Mouse (Mus musculus) frontal cortex, adult 2 months (tissue): ENCODE data around the gene Zdhhc6. TPM values are rescaled to one million over a fixed set of nuclear protein-coding genes. Genes with fewer than 3 reads are reported as not detected.

Experiments
- DNase-seq, 2 experiments: peaks; one replicate each; pipeline ENCODE4 v3.0.0; 2022; ENCODE audit warnings: low spot score in 1 of 2; ENCODE audit errors: extremely low spot score in 1 of 2
- polyA plus RNA-seq: library from polyadenylated mRNA; depleted of rRNA; stranded (reverse); fragments of >200 nt; gene quantifications from 2 replicates; pipeline ENCODE4 v1.2.3, GENCODE M21; 2012

The Zdhhc6 gene
- polyA plus RNA-seq, 1 experiment = 25.3 TPM

- DNase-seq = no peak
These were observed 10.8 kb downstream of the Zdhhc6 start for GRCm38 (mm10) chr19:55305024-55305423.

- DNase-seq = no peak
These were observed 15.3 kb downstream of the Zdhhc6 start for GRCm38 (mm10) chr19:55300525-55300924.

- no peak for DNase-seq
These were observed 16.5 kb downstream of the Zdhhc6 start for GRCm38 (mm10) chr19:55299378-55299777.

GRCm38 (mm10) chr19:55297961-55298360, 17.9 kb downstream of the Zdhhc6 start:
- no peak for DNase-seq

- DNase-seq = no peak
These were observed 18.3 kb downstream of the Zdhhc6 start for GRCm38 (mm10) chr19:55297489-55297888.

- DNase-seq = no peak
These were observed 19.5 kb downstream of the Zdhhc6 start for GRCm38 (mm10) chr19:55296301-55296700.

GRCm38 (mm10) chr19:55295556-55295955, 20.3 kb downstream of the Zdhhc6 start:
- no peak for DNase-seq

GRCm38 (mm10) chr19:55295075-55295474, 20.8 kb downstream of the Zdhhc6 start:
- no peak for DNase-seq

GRCm38 (mm10) chr19:55293175-55293574, 22.7 kb downstream of the Zdhhc6 start:
- no peak for DNase-seq

GRCm38 (mm10) chr19:55292210-55292850, 23.5 kb downstream of the Zdhhc6 start:
- DNase-seq = no peak

GRCm38 (mm10) chr19:55290621-55291270, 25.1 kb downstream of the Zdhhc6 start:
- DNase-seq = no peak

- DNase-seq = no peak
These were observed 26.9 kb downstream of the Zdhhc6 start for GRCm38 (mm10) chr19:55288974-55289373.

GRCm38 (mm10) chr19:55286034-55286433, 29.8 kb downstream of the Zdhhc6 start:
- no peak for DNase-seq

GRCm38 (mm10) chr19:55284093-55284492, 31.7 kb downstream of the Zdhhc6 start:
- DNase-seq = no peak

- DNase-seq = no peak
These were observed 39.1 kb downstream of the Zdhhc6 start for GRCm38 (mm10) chr19:55276770-55277169.

GRCm38 (mm10) chr19:55276100-55276499, 39.7 kb downstream of the Zdhhc6 start:
- no peak for DNase-seq

- DNase-seq = no peak
These were observed 42.5 kb downstream of the Zdhhc6 start for GRCm38 (mm10) chr19:55273340-55273739.

GRCm38 (mm10) chr19:55271448-55271847, 44.4 kb downstream of the Zdhhc6 start:
- no peak for DNase-seq

- DNase-seq = no peak
These were observed 46.8 kb downstream of the Zdhhc6 start for GRCm38 (mm10) chr19:55269051-55269450.

GRCm38 (mm10) chr19:55268150-55268549, 47.7 kb downstream of the Zdhhc6 start:
- no peak for DNase-seq

GRCm38 (mm10) chr19:55266786-55267185, 49.0 kb downstream of the Zdhhc6 start:
- DNase-seq = no peak

GRCm38 (mm10) chr19:55265269-55265668, 50.6 kb downstream of the Zdhhc6 start:
- DNase-seq = no peak
